Mouse (Mus musculus) cerebral cortex, adult 2 months (tissue): Measurements from ENCODE around the gene Gdf9.

Experiments
- WGBS: fragments of 180-500 bp; shearing (Covaris S2); methylation state at CpG from one replicate; pipeline ENCODE4 v1.1.7; 2018; 5-methylcytosine and 5-hydroxymethylcytosine counted together

Gene Gdf9

DNA sequence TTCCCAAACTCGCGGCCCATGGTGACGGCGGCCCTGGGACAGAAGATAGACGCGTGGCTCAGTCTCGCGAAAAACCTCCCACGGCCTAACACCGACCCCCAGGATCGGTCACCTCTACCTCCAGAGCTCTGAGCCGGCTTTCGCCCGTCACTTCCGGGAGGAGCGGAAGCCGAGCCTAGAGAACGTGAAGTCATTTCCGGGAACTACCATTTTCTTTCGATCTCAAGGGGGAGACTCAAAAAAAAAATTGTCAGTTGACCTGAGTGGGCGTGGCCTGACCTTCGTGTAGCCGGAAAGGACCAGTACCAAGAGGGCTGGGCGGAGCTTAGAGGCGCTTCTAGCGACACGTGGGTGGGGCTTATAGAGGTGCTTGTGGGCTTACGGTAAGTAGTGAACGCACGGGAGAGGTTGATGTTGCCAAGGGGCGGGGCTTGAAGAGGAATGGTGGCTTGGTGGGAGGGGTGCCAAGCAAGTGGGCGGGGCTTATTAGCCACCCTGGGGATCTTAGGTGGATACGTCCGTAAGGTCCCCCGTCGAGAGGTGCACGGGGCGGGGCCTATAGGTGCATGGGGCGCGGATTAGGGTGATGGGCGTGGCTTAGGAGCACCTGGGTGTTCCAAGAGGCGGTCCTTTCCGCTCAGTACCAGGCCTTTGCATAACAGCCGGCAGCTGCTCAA, at the start of gene Gdf9, which contains the start of gene Uqcrq:
Gene Gdf9, plus strand, starts transcription at position 354 of the 677 bp plus-strand sequence.
Gene Uqcrq, minus strand, starts transcription at position 162 of the 677 bp plus-strand sequence.
- WGBS: under 1% methylated on average over 44 of the region's 44 CpGs

- WGBS: 85% methylated on average over 2 of the region's 2 CpGs
Measured at GRCm38 (mm10) chr11:53383758-53384428, 46.9 kb upstream of the Gdf9 start.

- 82% methylated on average over 1 of the region's 1 CpGs for WGBS
Measured at GRCm38 (mm10) chr11:53393856-53394255, 37.0 kb upstream of the Gdf9 start.

DNA sequence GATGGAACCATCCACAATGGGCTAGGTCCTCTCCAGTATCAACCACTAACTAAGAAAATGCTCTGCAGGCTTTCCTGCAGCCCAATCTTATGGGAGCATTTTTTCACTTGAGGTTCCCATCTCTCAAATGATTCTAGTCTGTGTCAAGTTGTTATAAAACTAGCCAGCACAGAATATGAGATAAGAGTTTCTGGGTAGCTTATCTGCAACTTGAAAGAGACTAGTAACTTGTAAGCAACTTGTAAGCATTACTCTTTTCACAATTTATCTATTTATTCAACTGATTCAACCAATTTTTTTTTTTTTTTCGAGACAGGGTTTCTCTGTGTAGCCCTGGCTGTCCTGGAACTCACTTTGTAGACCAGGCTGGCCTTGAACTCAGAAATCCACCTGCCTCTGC, 27.2 kb upstream of the Gdf9 start:
- 94% methylated on average over 1 of the region's 1 CpGs for WGBS

DNA sequence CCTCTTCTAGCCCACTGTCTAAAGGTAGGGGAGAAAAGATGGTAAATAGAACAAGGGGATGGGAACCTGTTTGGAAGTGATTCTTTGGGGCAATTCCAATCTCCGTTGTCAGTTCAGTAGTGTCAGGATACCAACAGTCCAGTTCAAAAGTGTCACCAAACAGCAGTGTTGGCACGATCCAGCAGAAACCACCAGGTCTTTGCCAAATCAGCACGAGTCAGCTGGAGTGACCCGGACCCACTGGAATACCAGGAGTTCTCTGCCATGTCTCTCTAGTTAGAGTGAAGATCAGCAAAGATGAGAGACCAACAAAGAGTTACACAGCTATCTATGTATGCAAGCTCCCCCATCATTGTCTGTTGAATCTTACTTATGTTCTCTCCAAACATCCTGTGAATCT, 17.0 kb upstream of the Gdf9 start:
- 73% methylated on average over 4 of the region's 4 CpGs for WGBS

DNA sequence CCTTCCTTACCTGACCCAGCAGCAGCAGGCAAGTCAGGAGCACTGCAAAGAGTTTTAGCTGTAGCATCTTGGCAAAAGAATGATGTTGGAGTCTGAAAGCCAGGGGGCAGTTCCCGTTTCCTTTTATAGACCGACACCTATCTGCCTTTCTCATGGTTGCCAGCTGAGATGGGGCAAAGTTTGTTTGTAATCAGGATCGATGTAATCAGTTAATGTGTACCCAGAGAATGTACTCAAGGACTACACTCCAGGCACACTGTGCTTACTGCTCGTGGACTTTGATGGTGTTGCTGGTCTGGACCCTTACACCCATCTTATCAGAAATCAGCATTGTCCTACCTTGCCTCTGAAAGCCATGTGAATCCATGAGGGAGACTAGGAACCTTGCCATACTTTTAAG, 7.8 kb upstream of the Gdf9 start, which contains the start of gene Leap2:
Gene Leap2, minus strand, starts transcription at position 135 of the 400 bp plus-strand sequence.
- WGBS: 74% methylated on average over 4 of the region's 4 CpGs

DNA sequence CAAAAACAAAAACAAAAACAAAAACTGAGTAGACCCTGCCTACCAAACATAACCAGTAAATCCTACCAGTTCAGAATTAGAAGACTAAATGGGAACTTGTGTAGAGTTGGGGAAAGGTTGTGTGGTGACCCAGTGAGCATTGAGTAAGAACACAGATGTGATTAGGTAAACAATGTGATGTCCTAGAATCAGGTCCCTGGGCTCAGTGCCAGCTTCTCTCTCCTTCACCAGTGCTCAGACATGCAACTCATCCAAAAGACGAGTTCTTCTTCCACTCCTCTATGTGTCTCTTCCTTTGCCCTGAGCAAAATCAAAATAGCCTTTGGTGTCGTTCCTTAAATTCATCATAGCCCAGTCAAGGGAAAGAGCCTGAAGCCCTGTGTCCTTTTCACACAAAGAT, 6.0 kb upstream of the Gdf9 start:
- 20% methylated on average over 2 of the region's 2 CpGs for WGBS

DNA sequence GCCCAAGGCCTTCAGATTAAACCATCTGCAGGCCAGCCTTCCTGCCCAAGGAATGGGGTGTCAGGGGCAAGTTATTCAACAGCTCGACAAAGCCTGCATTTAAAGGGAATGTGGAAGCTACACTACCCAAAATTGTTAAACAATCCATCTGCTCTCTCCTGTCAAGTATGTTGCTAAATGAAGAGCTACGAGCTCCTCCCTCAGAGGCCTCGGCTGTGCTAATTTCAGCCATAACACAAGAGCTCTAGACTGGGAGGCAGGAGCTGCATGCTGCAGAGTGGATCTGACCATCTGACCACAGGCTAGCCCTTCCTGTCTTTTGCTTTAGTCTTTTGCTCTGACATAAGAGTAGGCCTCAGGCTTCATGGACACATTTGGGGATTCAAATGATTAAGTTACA, 5.6 kb upstream of the Gdf9 start:
- 21% methylated on average over 3 of the region's 3 CpGs for WGBS

DNA sequence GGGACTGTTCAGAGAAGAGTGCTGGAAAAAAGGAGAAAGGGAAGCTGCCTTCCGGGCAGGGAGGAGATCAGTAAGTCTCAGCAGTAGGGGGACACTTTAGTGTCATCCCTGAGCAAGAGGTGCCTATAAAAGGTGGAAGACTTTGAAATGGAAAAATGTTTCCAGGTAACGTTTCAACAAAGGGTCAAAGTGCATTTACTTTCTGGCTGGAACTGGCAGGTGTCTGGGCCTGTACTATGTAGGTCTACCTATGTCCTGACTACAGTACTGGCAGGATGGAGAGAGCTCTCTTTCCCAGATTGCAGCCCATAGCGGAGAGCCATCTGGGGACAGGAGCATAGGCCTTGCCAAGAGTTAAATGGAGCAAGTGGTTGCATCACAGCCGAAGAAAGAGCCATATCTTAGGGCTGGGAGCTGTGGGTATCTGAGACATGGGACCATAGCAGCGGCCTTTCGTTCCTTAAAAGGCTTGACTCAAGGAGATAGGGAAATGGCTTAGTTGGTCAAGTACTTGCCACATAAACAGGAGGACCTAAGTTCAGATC, 5.0 kb upstream of the Gdf9 start:
- 54% methylated on average over 6 of the region's 6 CpGs for WGBS

DNA sequence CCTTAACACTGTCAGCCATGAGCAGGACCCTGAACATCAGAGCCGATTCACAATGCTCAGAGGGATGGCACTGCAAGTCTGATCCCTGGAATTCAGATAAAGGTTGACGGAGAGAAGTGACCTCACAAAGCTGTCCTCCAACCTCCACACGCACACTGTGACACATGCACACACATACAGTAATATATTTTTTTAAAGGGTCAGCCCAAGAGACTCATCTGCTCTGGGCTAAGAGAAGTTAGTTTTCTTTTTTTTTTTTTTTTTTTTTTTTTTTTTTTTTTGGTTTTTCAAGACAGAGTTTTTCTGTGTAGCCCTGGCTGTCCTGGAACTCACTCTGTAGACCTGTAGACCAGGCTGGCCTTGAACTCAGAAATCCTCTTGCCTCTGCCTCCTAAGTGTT, 3.9 kb upstream of the Gdf9 start:
- 77% methylated on average over 3 of the region's 3 CpGs for WGBS

GRCm38 (mm10) chr11:53427993-53428715, 2.7 kb upstream of the Gdf9 start:
- 83% methylated on average over 3 of the region's 3 CpGs for WGBS

DNA sequence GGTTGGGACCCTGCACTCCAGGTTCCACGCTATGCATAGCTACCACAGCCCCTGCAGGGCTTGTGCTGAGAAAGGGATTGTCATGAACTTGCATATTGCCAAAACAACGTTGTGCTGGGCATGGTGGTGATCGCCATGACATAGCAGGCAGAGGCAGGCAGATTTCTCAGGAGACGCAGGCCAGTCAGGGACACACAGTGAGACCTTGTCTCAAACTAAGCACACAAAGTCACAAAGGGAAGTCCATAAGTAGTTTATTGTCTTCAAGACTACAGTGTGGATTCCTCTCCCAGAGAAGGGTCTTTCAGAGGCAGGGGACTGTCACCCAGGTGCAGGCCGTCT, 2.1 kb upstream of the Gdf9 start:
- 93% methylated on average over 5 of the region's 5 CpGs for WGBS

DNA sequence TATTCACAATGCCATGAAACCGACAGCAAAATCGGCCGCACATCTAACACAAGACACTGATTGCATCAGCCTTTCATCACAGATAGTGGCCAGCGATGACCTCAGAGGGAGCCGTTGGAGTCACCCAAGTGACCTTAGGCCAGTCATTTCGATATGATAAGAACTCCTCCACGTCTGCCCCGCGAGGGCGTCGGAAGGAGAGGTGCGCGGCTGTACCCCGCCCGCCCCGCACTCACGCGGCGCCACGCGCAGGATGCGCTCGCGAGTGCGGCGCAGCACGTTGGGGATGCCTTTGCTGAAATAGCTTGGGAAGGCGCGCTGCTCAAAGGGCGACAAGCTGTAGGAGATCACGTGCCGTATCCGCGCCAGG, 538 bp upstream of the Gdf9 start:
- WGBS: under 1% methylated on average over 34 of the region's 34 CpGs

DNA sequence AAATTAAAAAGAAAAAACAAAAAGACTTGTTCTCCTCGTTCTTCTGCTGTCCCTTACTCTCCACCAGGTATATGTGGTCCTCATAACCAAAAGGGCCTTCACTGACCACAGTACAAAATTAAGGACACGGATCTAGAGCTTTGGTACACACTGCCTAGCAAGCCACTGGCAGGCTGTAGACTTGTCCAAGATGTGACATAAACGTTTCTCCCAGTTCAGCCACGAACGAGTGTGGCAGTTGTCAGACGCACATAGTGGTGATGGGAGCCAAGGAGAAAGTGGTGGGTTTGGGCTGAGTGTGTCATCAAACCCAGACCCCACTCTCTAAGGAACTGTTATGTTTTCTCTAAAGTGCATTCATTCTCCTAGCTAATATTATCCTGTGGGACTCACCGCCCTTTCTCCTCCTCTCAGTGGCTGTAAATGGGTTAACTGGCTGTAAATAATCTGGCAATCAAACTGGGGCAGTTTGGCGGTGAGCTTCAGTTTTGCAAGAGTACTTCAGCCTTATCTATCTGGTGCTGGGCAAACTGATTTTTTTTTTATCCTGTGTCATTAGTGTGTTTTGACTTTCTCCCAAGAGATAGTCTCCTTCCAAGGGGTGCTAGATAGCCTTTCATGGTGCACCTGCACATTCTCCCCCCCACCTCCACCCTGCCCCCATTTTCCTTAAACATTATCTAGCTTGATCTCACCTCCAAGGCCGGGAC, 679 bp downstream of the Gdf9 start:
- WGBS: 10% methylated on average over 9 of the region's 9 CpGs

DNA sequence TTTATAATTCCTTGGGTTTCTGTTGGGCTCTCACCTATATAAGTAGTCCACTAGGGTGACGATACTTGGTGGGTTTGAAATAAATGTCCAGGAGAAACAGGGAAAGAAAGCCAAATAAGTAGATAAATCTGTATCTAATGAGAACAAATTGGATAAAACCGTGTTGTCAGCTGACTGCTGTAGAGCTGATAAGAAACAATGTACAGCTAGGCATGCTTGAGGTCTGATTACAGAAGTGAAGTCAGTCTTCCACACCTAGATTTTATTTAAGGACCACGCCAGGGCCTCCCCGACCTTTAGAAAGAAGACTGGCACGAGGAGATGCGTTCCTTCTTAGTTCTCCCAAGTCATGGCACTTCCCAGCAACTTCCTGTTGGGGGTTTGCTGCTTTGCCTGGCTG, 2.2 kb downstream of the Gdf9 start:
- WGBS: 72% methylated on average over 6 of the region's 6 CpGs

GRCm38 (mm10) chr11:53435504-53435903, 4.7 kb downstream of the Gdf9 start:
- WGBS: 77% methylated on average over 8 of the region's 8 CpGs

- 89% methylated on average over 6 of the region's 6 CpGs for WGBS
Measured at GRCm38 (mm10) chr11:53436338-53436737, 5.5 kb downstream of the Gdf9 start.

- WGBS: 42% methylated on average over 12 of the region's 12 CpGs
Measured at GRCm38 (mm10) chr11:53441921-53442320, 11.1 kb downstream of the Gdf9 start.

DNA sequence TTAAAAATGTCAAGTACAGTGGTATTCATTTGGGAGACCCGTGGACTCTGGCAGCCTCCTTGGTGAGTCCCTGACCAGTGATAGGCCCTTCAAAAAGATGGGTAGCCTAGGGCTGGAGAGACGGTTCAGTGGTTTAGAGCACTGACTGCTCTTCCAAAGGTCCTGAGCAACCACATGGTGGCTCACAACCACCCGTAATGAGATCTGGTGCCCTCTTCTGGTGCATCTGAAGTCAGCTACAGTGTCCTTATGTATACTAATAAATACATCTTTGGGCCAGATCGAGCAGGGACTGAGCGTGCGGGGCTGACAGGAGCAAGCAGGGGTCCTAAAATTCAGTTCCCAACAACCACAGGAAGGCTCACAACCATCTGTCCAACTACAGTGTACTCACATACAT, 13.0 kb downstream of the Gdf9 start:
- WGBS: 35% methylated on average over 6 of the region's 6 CpGs

- WGBS: 78% methylated on average over 13 of the region's 13 CpGs
Measured at GRCm38 (mm10) chr11:53445562-53445961, 14.7 kb downstream of the Gdf9 start.

DNA sequence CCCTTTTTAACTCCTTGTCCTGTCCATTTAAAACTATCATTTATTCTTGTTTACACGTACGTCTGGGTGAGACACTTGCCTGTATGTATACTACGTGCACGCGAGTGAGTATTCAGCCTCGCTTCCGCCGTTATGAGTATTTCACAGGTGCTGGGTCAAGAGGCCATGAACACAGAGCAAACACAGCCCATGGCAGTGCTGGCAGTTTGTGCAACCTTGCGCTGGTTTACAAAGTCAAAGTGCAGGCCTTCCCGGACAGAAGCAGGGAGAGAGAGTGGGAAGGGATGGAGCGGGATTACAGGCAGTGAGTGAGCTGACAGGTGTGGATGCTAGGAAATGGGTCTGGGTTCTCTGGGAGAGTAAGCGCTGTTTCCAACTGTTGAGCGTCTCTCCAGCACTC, 15.4 kb downstream of the Gdf9 start:
- 93% methylated on average over 13 of the region's 13 CpGs for WGBS

DNA sequence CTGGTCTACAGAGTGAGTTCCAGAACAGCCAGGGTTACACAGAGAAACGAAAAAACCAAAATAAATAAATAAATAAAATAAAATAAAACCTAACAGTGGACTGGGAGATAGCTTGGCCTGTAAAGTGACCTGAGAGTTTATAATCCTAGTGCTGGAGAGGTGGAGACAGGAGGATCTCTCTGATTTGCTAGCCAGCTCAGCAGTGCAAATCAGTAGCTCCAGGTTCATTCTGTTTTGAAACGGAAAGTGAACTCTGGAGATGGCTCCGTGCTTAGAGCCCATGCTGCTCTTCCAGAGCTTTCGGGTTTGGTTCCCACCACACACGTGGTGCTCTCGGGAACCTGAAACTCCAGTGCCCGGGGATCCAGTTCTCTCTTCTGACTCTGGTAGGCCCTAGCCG, 17.2 kb downstream of the Gdf9 start:
- WGBS: 91% methylated on average over 8 of the region's 8 CpGs
